Mouse (Mus musculus) limb, embryonic 15.5 days (tissue): Measurements from ENCODE around the gene Il17rd. TPM values are rescaled to one million over a fixed set of nuclear protein-coding genes. Genes with fewer than 3 reads are reported as not detected.

Experiments used
- ATAC-seq: fragments of 200-750 bp; cut with Nextera tagmentation; 2 replicates; pipeline ENCODE4 v1.8.0; 2017; ENCODE audit warnings: low read depth, moderate TSS enrichment; ENCODE audit not compliant: insufficient number of reproducible peaks, low FRiP score, low TSS enrichment
- H3K27ac ChIP-seq: fragments of 300-500 bp; sonication (generic); 2 replicates; pipeline ENCODE4 v1.5.1; 2015; ENCODE audit warnings: moderate library complexity, mild to moderate bottlenecking, inconsistent platforms
- H3K27me3 ChIP-seq: fragments of 300-500 bp; sonication (generic); 2 replicates; pipeline ENCODE4 v1.6.1; 2015; ENCODE audit warnings: inconsistent platforms
- H3K36me3 ChIP-seq: fragments of 300-500 bp; sonication (generic); 2 replicates; pipeline ENCODE4 v1.6.1; 2015; ENCODE audit warnings: inconsistent platforms
- H3K4me1 ChIP-seq: fragments of 300-500 bp; sonication (generic); 2 replicates; pipeline ENCODE4 v1.6.1; 2015; ENCODE audit warnings: inconsistent platforms
- H3K4me2 ChIP-seq: fragments of 300-500 bp; sonication (generic); 2 replicates; pipeline ENCODE4 v1.6.1; 2015; ENCODE audit warnings: mild to moderate bottlenecking, inconsistent platforms
- H3K4me3 ChIP-seq: fragments of 300-500 bp; sonication (generic); 2 replicates; pipeline ENCODE4 v1.5.1; 2015; ENCODE audit warnings: mild to moderate bottlenecking, inconsistent platforms
- H3K9ac ChIP-seq: fragments of 300-500 bp; sonication (generic); 2 replicates; pipeline ENCODE4 v1.6.1; 2015; ENCODE audit warnings: inconsistent platforms
- H3K9me3 ChIP-seq: fragments of 300-500 bp; sonication (generic); 2 replicates; pipeline ENCODE4 v1.6.1; 2016; ENCODE audit warnings: inconsistent platforms
- WGBS: fragments of 180-500 bp; shearing (Covaris S2); methylation state at CpG from one replicate; pipeline ENCODE4 v1.1.7; 2015; 5-methylcytosine and 5-hydroxymethylcytosine counted together
- polyA plus RNA-seq: library from polyadenylated mRNA; unstranded; fragments of >200 nt; fragmentation: Nextera tagmentation; extraction: Ambion mirVana; gene quantifications from 2 replicates; pipeline ENCODE4 v1.2.1, GENCODE M21; 2015

The Il17rd gene
- 4.7 and 5.7 TPM in 2 replicates for polyA plus RNA-seq

- peak; percentile 86 for ATAC-seq
- peak within 1 kb of the TSS; percentile 90 for H3K4me2 ChIP-seq
- H3K4me1 ChIP-seq = peaks cover 41% of the 10 kb centered on the region
- no peaks in the 10 kb centered on the region for H3K9me3 ChIP-seq
- peak within 1 kb of the TSS; percentile 83 for H3K9ac ChIP-seq
- peak within 1 kb of the TSS; percentile 90 for H3K27ac ChIP-seq
- no peaks in the 10 kb centered on the region for H3K36me3 ChIP-seq
- peak within 1 kb of the TSS; percentile 99 for H3K4me3 ChIP-seq
- 0% methylated on average over 29 of the region's 29 CpGs for WGBS
- no peaks in the 10 kb centered on the region for H3K27me3 ChIP-seq
Observed at GRCm38 (mm10) chr14:27038783-27039182, at the start of gene Il17rd. Il17rd (plus strand) TSS chr14:27038941.

DNA sequence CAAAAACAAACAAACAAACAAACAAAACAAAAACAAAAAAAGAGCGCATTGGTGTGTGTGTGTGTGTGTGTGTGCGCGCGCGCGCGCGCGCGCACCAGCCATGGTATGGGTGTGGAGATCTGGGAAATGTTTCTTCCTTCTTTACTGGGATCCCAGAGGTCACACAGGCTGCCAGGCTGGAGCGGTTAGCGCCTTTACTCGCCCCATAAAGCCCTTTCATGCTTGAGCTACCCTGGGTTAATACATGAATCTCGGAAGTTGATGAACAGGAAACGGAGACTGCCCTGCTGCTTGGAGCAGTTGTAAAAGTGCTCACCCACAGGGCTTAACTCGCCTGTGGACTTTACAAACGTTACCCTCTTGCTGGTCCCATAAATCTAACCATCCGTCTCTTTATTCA, 47.1 kb upstream of the Il17rd start:
- no peak overlapping the region for H3K4me3 ChIP-seq
- WGBS = 41% methylated on average over 18 of the region's 18 CpGs
- no peak overlapping the region for H3K9ac ChIP-seq
- H3K4me2 ChIP-seq = 0 out of 2 replicates have a peak overlapping the region, but pooled peaks have one; percentile 8
- no peak overlapping the region for H3K27ac ChIP-seq
- no peaks in the 10 kb centered on the region for H3K27me3 ChIP-seq
- H3K9me3 ChIP-seq = no peaks in the 10 kb centered on the region
- peaks cover 18% of the 10 kb centered on the region for H3K4me1 ChIP-seq
- ATAC-seq = no peak
- H3K36me3 ChIP-seq = no peaks in the 10 kb centered on the region

DNA sequence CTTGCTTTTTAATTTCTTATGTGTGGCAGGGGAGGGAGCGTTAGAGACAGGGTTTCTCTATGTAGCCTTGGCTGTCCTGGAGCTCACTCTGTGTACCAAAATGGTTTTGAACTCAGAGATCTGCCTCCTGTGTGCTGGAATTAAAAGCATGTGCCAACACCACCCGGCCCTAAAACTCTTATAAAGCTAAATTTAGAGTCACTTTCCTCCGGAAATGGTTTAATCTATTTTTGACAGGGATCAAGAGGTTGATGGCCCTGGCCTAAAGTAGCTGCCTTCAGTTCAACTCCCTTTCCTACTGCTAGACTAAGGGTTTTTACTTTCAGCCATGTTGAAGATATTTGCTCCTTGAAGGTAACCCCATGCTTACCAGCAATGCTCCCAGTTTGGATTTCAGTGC, 45.3 kb upstream of the Il17rd start:
- H3K27ac ChIP-seq = 0 out of 2 replicates have a peak overlapping the region, but pooled peaks have one; percentile 33
- no peak for ATAC-seq
- H3K4me3 ChIP-seq = no peak overlapping the region

DNA sequence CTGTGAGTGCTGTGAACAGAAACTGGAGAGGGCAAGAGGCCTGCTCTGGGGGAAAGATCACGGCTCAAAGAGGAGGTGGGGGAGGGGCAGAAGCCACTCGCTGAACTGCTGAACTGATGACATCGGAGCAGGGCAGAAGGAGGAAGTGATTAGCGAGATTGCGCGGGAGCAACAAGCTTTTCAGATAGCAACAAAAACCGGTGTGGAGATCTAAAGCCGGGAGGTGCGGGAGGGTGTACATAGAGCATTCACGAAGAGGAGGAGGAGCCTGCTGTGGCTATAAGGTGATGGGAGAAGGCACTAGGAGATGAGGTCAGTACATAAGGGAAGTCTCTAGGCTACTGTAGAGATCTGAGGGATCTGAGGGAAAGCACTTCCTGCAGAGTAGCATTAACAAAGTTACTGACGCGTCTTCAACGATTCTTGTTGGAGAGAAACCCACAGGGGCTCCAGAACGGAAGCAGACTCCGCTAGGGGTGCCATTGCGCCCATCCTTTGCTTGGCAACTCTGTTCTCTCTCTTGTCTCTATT, 44.5 kb upstream of the Il17rd start, which contains the start of gene Hesx1:
TSS of gene Hesx1 (plus strand) at position 206 of the 531 bp plus-strand sequence.
- H3K4me2 ChIP-seq = peak within 1 kb of the TSS; percentile 51
- H3K9ac ChIP-seq = no peak within 1 kb of the TSS
- H3K27ac ChIP-seq = peak within 1 kb of the TSS; percentile 69
- no peak for ATAC-seq
- H3K4me1 ChIP-seq = peaks cover 18% of the 10 kb centered on the region
- H3K9me3 ChIP-seq = no peaks in the 10 kb centered on the region
- no peaks in the 10 kb centered on the region for H3K36me3 ChIP-seq
- no peaks in the 10 kb centered on the region for H3K27me3 ChIP-seq
- WGBS = 9% methylated on average over 16 of the region's 16 CpGs
- H3K4me3 ChIP-seq = peak within 1 kb of the TSS; percentile 35

More for the DNA sequence above, 45.3 kb upstream of the Il17rd start:
- no peaks in the 10 kb centered on the region for H3K9me3 ChIP-seq
- WGBS = 23% methylated on average over 3 of the region's 3 CpGs
- no peak overlapping the region for H3K9ac ChIP-seq
- H3K27me3 ChIP-seq = no peaks in the 10 kb centered on the region
- H3K4me1 ChIP-seq = peaks cover 18% of the 10 kb centered on the region
- H3K36me3 ChIP-seq = no peaks in the 10 kb centered on the region
- no peak overlapping the region for H3K4me2 ChIP-seq

GRCm38 (mm10) chr14:26996257-26996656, 42.5 kb upstream of the Il17rd start:
- H3K36me3 ChIP-seq = no peaks in the 10 kb centered on the region
- H3K27ac ChIP-seq = no peak overlapping the region
- no peaks in the 10 kb centered on the region for H3K27me3 ChIP-seq
- no peak overlapping the region for H3K9ac ChIP-seq
- no peak overlapping the region for H3K4me2 ChIP-seq
- peaks cover 21% of the 10 kb centered on the region for H3K4me1 ChIP-seq
- ATAC-seq = no peak
- H3K9me3 ChIP-seq = no peaks in the 10 kb centered on the region
- H3K4me3 ChIP-seq = no peak overlapping the region

GRCm38 (mm10) chr14:27000386-27000785, 38.4 kb upstream of the Il17rd start:
- no peaks in the 10 kb centered on the region for H3K9me3 ChIP-seq
- no peaks in the 10 kb centered on the region for H3K36me3 ChIP-seq
- H3K9ac ChIP-seq = no peak overlapping the region
- H3K27me3 ChIP-seq = no peaks in the 10 kb centered on the region
- no peak overlapping the region for H3K4me3 ChIP-seq
- no peak for ATAC-seq
- no peak overlapping the region for H3K27ac ChIP-seq
- 0 out of 2 replicates have a peak, but pooled peaks cover 3% of the 10 kb centered on the region for H3K4me1 ChIP-seq
- H3K4me2 ChIP-seq = no peak overlapping the region
- 4% methylated on average over 11 of the region's 11 CpGs for WGBS

DNA sequence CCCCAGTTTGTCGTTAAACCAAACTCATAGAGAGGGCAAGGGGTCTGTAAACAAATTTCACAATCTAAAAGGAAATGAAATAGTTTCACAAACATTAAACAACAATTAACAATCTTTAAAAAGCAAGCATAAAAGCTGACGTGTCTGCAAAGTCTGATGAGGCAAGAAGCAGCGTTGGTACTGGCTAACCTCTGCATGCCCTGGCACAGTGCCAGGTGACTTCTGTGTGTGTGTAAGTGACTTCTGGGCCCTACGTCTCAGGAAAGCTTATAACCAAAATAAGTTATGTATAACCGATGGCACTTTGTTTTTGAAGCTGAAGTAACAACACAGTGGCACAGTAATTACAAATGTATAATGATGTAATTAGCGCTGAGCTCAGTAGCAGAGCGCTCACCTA, 33.8 kb upstream of the Il17rd start:
- Histone ChIP-seq H3K4me3 (no peak overlapping the region), H3K9me3 (no peaks in the 10 kb centered on the region), H3K9ac (no peak overlapping the region), H3K27me3 (no peaks in the 10 kb centered on the region), H3K27ac (no peak overlapping the region), H3K36me3 (no peaks in the 10 kb centered on the region), H3K4me2 (no peak overlapping the region), H3K4me1 (0 out of 2 replicates have a peak, but pooled peaks cover 3% of the 10 kb centered on the region)
- ATAC-seq = no peak
- 64% methylated on average over 7 of the region's 7 CpGs for WGBS

DNA sequence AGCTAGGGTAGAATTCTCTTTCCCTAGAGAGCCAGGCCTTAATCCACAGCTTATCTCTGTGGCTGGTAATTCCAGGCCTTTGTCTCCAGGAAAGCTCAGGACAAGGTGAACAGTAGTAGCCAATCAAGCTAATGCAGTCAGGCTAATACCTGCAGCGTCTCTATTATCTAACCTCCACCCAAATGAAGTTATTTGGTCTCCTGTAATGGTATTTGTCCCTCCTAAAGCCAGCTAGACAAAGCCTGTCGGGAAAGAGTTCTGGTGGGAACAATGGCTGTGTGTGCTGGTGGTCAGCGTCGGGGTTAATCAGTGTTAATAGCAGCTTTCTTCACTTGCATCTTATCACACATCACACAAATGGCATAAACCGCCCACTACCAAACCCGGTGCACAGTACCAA, 32.8 kb upstream of the Il17rd start:
- WGBS = 56% methylated on average over 6 of the region's 6 CpGs
- Histone ChIP-seq H3K9ac (no peak overlapping the region), H3K4me2 (no peak overlapping the region), H3K27me3 (no peaks in the 10 kb centered on the region), H3K4me1 (no peaks in the 10 kb centered on the region), H3K27ac (no peak overlapping the region), H3K9me3 (no peaks in the 10 kb centered on the region), H3K36me3 (no peaks in the 10 kb centered on the region), H3K4me3 (no peak overlapping the region)
- ATAC-seq = no peak

- H3K4me2 ChIP-seq = no peak overlapping the region
- 77% methylated on average over 5 of the region's 5 CpGs for WGBS
- H3K9ac ChIP-seq = no peak overlapping the region
- no peak overlapping the region for H3K4me3 ChIP-seq
- no peaks in the 10 kb centered on the region for H3K4me1 ChIP-seq
- no peak for ATAC-seq
- no peaks in the 10 kb centered on the region for H3K9me3 ChIP-seq
- no peaks in the 10 kb centered on the region for H3K36me3 ChIP-seq
- no peak overlapping the region for H3K27ac ChIP-seq
- H3K27me3 ChIP-seq = no peaks in the 10 kb centered on the region
Observed at GRCm38 (mm10) chr14:27011561-27011960, 27.2 kb upstream of the Il17rd start.

GRCm38 (mm10) chr14:27013658-27014057, 25.1 kb upstream of the Il17rd start:
- no peaks in the 10 kb centered on the region for H3K9me3 ChIP-seq
- 43% methylated on average over 4 of the region's 4 CpGs for WGBS
- no peaks in the 10 kb centered on the region for H3K4me1 ChIP-seq
- no peak overlapping the region for H3K27ac ChIP-seq
- H3K27me3 ChIP-seq = no peaks in the 10 kb centered on the region
- H3K4me2 ChIP-seq = no peak overlapping the region
- no peak for ATAC-seq
- no peak overlapping the region for H3K9ac ChIP-seq
- no peaks in the 10 kb centered on the region for H3K36me3 ChIP-seq
- H3K4me3 ChIP-seq = no peak overlapping the region

DNA sequence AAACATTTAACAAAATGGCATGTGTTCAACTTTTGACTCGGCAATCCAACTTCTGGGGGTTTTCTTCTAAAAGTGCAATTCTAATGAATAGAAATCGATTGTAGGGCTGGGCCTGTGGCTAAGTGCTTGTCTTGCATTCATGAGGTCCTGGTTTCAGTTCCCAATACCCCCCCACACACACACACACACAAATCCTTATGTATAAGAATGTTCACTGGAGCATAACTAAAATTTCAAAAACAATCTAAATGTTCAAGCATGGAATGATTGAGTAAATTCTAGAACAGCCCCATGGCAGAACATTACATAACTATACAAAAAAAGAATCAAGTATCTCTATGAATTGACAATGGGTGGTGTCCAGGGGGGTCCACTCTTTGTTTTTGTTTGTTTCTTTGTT, 20.8 kb upstream of the Il17rd start:
- Histone ChIP-seq H3K4me1 (no peaks in the 10 kb centered on the region), H3K9ac (no peak overlapping the region), H3K9me3 (no peaks in the 10 kb centered on the region), H3K27ac (no peak overlapping the region), H3K36me3 (no peaks in the 10 kb centered on the region), H3K4me2 (no peak overlapping the region), H3K27me3 (no peaks in the 10 kb centered on the region), H3K4me3 (no peak overlapping the region)
- WGBS = 88% methylated on average over 2 of the region's 2 CpGs
- ATAC-seq = no peak

GRCm38 (mm10) chr14:27019850-27020249, 18.9 kb upstream of the Il17rd start:
- H3K4me2 ChIP-seq = no peak overlapping the region
- no peak overlapping the region for H3K27ac ChIP-seq
- H3K4me3 ChIP-seq = no peak overlapping the region
- no peak overlapping the region for H3K9ac ChIP-seq
- 68% methylated on average over 14 of the region's 14 CpGs for WGBS
- H3K9me3 ChIP-seq = no peaks in the 10 kb centered on the region
- no peaks in the 10 kb centered on the region for H3K27me3 ChIP-seq
- no peaks in the 10 kb centered on the region for H3K36me3 ChIP-seq
- no peaks in the 10 kb centered on the region for H3K4me1 ChIP-seq
- no peak for ATAC-seq

DNA sequence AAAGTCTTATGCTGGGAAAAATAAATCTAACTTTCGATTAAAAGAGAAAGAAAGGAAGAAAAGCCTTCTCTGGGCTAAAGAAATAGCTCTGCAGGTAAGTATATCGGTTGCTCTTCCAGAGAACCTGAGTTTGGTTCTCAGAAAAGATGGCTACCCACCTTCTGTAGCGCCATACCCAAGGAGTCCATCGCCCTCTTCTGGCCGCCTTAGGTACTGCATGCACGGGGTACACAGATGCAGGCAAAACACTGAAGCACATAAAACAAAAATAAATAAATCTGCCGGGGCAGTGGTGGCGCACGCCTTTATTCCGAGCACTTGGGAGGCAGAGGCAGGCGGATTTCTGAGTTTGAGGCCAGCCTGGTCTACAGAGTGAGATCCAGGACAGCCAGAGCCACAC, 15.9 kb upstream of the Il17rd start:
- no peak for ATAC-seq
- H3K9ac ChIP-seq = no peak overlapping the region
- no peak overlapping the region for H3K4me3 ChIP-seq
- no peaks in the 10 kb centered on the region for H3K9me3 ChIP-seq
- no peak overlapping the region for H3K4me2 ChIP-seq
- WGBS = 42% methylated on average over 11 of the region's 11 CpGs
- H3K27me3 ChIP-seq = no peaks in the 10 kb centered on the region
- no peaks in the 10 kb centered on the region for H3K36me3 ChIP-seq
- no peaks in the 10 kb centered on the region for H3K4me1 ChIP-seq
- H3K27ac ChIP-seq = no peak overlapping the region
